Mouse (Mus musculus) bone marrow, adult 2 months (tissue): Measurements from ENCODE around the gene Rasa4.

ENCODE experiments used
- CTCF ChIP-seq: fragments of 200-500 bp; IDR thresholded peaks from 2 replicates; pipeline ENCODE4 v1.5.1; 2011; ENCODE audit warnings: low read length, control low read depth; ENCODE audit not compliant: control insufficient read depth, insufficient read depth
- POLR2A ChIP-seq: fragments of 200-500 bp; IDR thresholded peaks from 2 replicates; pipeline ENCODE4 v1.6.1; 2011; ENCODE audit warnings: low read depth, mild to moderate bottlenecking, control low read depth, low read length, borderline replicate concordance; ENCODE audit not compliant: control insufficient read depth

GRCm38 (mm10) chr5:136115891-136116783 lies 32.4 kb downstream of the Rasa4 start, which contains the start of gene Polr2j:
- TF ChIP-seq CTCF (peak; percentile 95), POLR2A (peak; percentile 85; the same call in 1 of the 2 replicates)
